ENCODE assay signal across 8 mouse cellular contexts in genomic region chr3:98336661-98337654, GRCm38 (mm10). TPM values are rescaled to one million over a fixed set of nuclear protein-coding genes. Genes with fewer than 3 reads are reported as not detected.
A peak's percentile ranks its signal among the peaks of the same experiment; 100 is the strongest.
DNase-seq lines count a peak whose midpoint lies in the region; ATAC-seq and TF ChIP-seq lines count a peak whose summit lies in the region.

No protein-coding gene starts in this region.

- H3K4me2 ChIP-seq in heart, embryonic 13.5 days, result peak overlapping the region; percentile 96; the same call in 1 of the 2 replicates
- H3K4me2 ChIP-seq in embryonic facial prominence, embryonic 11.5 days (ENCODE audit: low read depth, low read length), result no peak overlapping the region
- peak overlapping the region; percentile 98 for H3K4me2 ChIP-seq in hindbrain, postnatal 0 days (ENCODE audit: low read depth, low read length)
- H3K4me2 ChIP-seq in midbrain, embryonic 15.5 days, result peak overlapping the region; percentile 98

- H3K27ac ChIP-seq in heart, embryonic 13.5 days (replicated peaks), result no peak overlapping the region
- no peak overlapping the region for H3K27ac ChIP-seq in embryonic facial prominence, embryonic 11.5 days (replicated peaks; ENCODE audit: low read depth, low read length)
- peak overlapping the region; percentile 70 for H3K27ac ChIP-seq in hindbrain, postnatal 0 days
- H3K27ac ChIP-seq in midbrain, embryonic 15.5 days, result peak overlapping the region; percentile 38; the same call in 1 of the 2 replicates

- 87% methylated on average over 22 of the region's 22 CpGs for WGBS in heart, embryonic 13.5 days
- WGBS in embryonic facial prominence, embryonic 11.5 days, result 80% methylated on average over 22 of the region's 22 CpGs
- 43% methylated on average over 22 of the region's 22 CpGs for WGBS in hindbrain, postnatal 0 days
- 51% methylated on average over 22 of the region's 22 CpGs for WGBS in midbrain, embryonic 15.5 days

- DNase-seq in heart, postnatal 14 days, result no peak
- peak; percentile 8 for DNase-seq in embryonic facial prominence, embryonic 11.5 days (ENCODE audit: low spot score)
- DNase-seq in hindbrain, postnatal 0 days (ENCODE audit: low spot score), result peak; percentile 73
- no peak for DNase-seq in cerebellum, adult 11-12 months
- no peak for DNase-seq in heart, adult 8-10 months (ENCODE audit: low spot score)
- no peak for DNase-seq in T-cell, adult 2 months (ENCODE audit: low spot score)

- TF ChIP-seq CTCF in hindbrain, postnatal 0 days (IDR thresholded peaks at IDR 0.05; ENCODE audit: low read depth), result no peak

- H3K9me3 ChIP-seq in heart, embryonic 13.5 days, result no peaks in the 10 kb centered on the region
- no peaks in the 10 kb centered on the region for H3K9me3 ChIP-seq in embryonic facial prominence, embryonic 11.5 days (replicated peaks; ENCODE audit: control insufficient read depth, low read length)
- H3K9me3 ChIP-seq in hindbrain, postnatal 0 days (ENCODE audit: low read length), result no peaks in the 10 kb centered on the region
- H3K9me3 ChIP-seq in midbrain, embryonic 15.5 days, result no peaks in the 10 kb centered on the region

- peaks cover 18% of the 10 kb centered on the region for H3K36me3 ChIP-seq in heart, embryonic 13.5 days
- peaks cover 2% of the 10 kb centered on the region for H3K36me3 ChIP-seq in embryonic facial prominence, embryonic 11.5 days (replicated peaks; ENCODE audit: control insufficient read depth, insufficient read depth, low read depth, low read length)
- no peaks in the 10 kb centered on the region for H3K36me3 ChIP-seq in hindbrain, postnatal 0 days (ENCODE audit: insufficient read depth, low read length)
- H3K36me3 ChIP-seq in midbrain, embryonic 15.5 days (replicated peaks), result no peaks in the 10 kb centered on the region

- ATAC-seq in heart, embryonic 13.5 days (ENCODE audit: extremely low read depth, insufficient number of reproducible peaks, low FRiP score, low TSS enrichment), result no peak
- ATAC-seq in embryonic facial prominence, embryonic 11.5 days (replicated peaks; ENCODE audit: insufficient number of reproducible peaks, low FRiP score, low TSS enrichment, low read depth), result no peak
- ATAC-seq in hindbrain, postnatal 0 days, result peak; percentile 50
- ATAC-seq in midbrain, embryonic 15.5 days (replicated peaks), result peak; percentile 51

- no peaks in the 10 kb centered on the region for H3K27me3 ChIP-seq in heart, embryonic 13.5 days (replicated peaks)
- no peaks in the 10 kb centered on the region for H3K27me3 ChIP-seq in embryonic facial prominence, embryonic 11.5 days (ENCODE audit: control insufficient read depth, insufficient read depth, low read length)
- no peaks in the 10 kb centered on the region for H3K27me3 ChIP-seq in hindbrain, postnatal 0 days (ENCODE audit: insufficient read depth, low read length)
- H3K27me3 ChIP-seq in midbrain, embryonic 15.5 days (replicated peaks), result no peaks in the 10 kb centered on the region

- H3K4me1 ChIP-seq in heart, embryonic 13.5 days, result peaks cover 33% of the 10 kb centered on the region
- H3K4me1 ChIP-seq in embryonic facial prominence, embryonic 11.5 days (ENCODE audit: control insufficient read depth, insufficient read depth, low read length), result no peaks in the 10 kb centered on the region; the same call in 1 of the 2 replicates
- H3K4me1 ChIP-seq in hindbrain, postnatal 0 days (ENCODE audit: insufficient read depth, low read length), result peaks cover 16% of the 10 kb centered on the region
- H3K4me1 ChIP-seq in midbrain, embryonic 15.5 days, result peaks cover 32% of the 10 kb centered on the region

- no peak overlapping the region for H3K4me3 ChIP-seq in heart, embryonic 13.5 days
- H3K4me3 ChIP-seq in embryonic facial prominence, embryonic 11.5 days (ENCODE audit: low read depth, low read length), result no peak overlapping the region
- H3K4me3 ChIP-seq in hindbrain, postnatal 0 days (ENCODE audit: low read length), result peak overlapping the region; percentile 61
- H3K4me3 ChIP-seq in midbrain, embryonic 15.5 days, result 0 out of 2 replicates have a peak overlapping the region, but pooled peaks have one; percentile 5

- no peak overlapping the region for H3K9ac ChIP-seq in heart, embryonic 13.5 days
- H3K9ac ChIP-seq in embryonic facial prominence, embryonic 11.5 days (replicated peaks; ENCODE audit: low read length), result no peak overlapping the region; the same call in 1 of the 2 replicates
- H3K9ac ChIP-seq in hindbrain, postnatal 0 days (replicated peaks; ENCODE audit: low read length), result peak overlapping the region; percentile 28; the same call in 1 of the 2 replicates
- H3K9ac ChIP-seq in midbrain, embryonic 15.5 days, result no peak overlapping the region

- intact Hi-C loops in heart, postnatal 14 days (cut with DNase I), result no loop called here

RNA-seq across cellular contexts. Expression of gene Phgdh, which starts 2.8 kb away (rescaled TPM):
- 102 and 110 TPM in 2 replicates for polyA plus RNA-seq in heart, embryonic 13.5 days (2015; fragmentation: Nextera tagmentation; extraction: Ambion mirVana)
- total RNA-seq in heart, postnatal 14 days (2021), result 1 to 10 TPM; 4.0 to 4.6 TPM
- polyA plus RNA-seq in embryonic facial prominence, embryonic 11.5 days (2014; fragmentation: Nextera tagmentation; extraction: Ambion mirVana), result 302 and 306 TPM in 2 replicates
- total RNA-seq in hindbrain, postnatal 0 days (2014; rRNA removed), result 348 and 370 TPM in 2 replicates
- 261 and 279 TPM in 2 replicates for polyA plus RNA-seq in hindbrain, postnatal 0 days (2015; fragmentation: Nextera tagmentation; extraction: Ambion mirVana)
- 113 and 142 TPM in 2 replicates for polyA plus RNA-seq in midbrain, embryonic 15.5 days (2015; fragmentation: Nextera tagmentation; extraction: Ambion mirVana)
- 1 to 10 TPM; 1.1 to 1.8 (median 1.5) TPM for total RNA-seq in heart, adult 8-10 months (2022)

RNA-seq across cellular contexts. Expression of gene Zfp697, which starts 45.3 kb away (rescaled TPM):
- polyA plus RNA-seq in heart, embryonic 13.5 days (2015; fragmentation: Nextera tagmentation; extraction: Ambion mirVana), result 7.3 and 8.3 TPM in 2 replicates
- total RNA-seq in heart, postnatal 14 days (2021), result 1 to 10 TPM; 6.1 to 7.3 TPM
- polyA plus RNA-seq in embryonic facial prominence, embryonic 11.5 days (2014; fragmentation: Nextera tagmentation; extraction: Ambion mirVana), result 9.7 and 9.9 TPM in 2 replicates
- 29.1 and 29.6 TPM in 2 replicates for total RNA-seq in hindbrain, postnatal 0 days (2014; rRNA removed)
- polyA plus RNA-seq in hindbrain, postnatal 0 days (2015; fragmentation: Nextera tagmentation; extraction: Ambion mirVana), result 15.3 and 17.3 TPM in 2 replicates
- 19.8 TPM in 2 replicates for polyA plus RNA-seq in midbrain, embryonic 15.5 days (2015; fragmentation: Nextera tagmentation; extraction: Ambion mirVana)
- 1 to 10 TPM; 6.9 to 8.7 (median 7.4) TPM for total RNA-seq in heart, adult 8-10 months (2022)

RNA-seq across cellular contexts. Expression of gene Hmgcs2, which starts 56.7 kb away (rescaled TPM):
- 9.5 and 11.6 TPM in 2 replicates for polyA plus RNA-seq in heart, embryonic 13.5 days (2015; fragmentation: Nextera tagmentation; extraction: Ambion mirVana)
- total RNA-seq in heart, postnatal 14 days (2021), result 10 to 100 TPM; 64.9 to 70.1 TPM
- 1.7 and 2.1 TPM in 2 replicates for polyA plus RNA-seq in embryonic facial prominence, embryonic 11.5 days (2014; fragmentation: Nextera tagmentation; extraction: Ambion mirVana)
- total RNA-seq in hindbrain, postnatal 0 days (2014; rRNA removed), result 23.9 and 30.5 TPM in 2 replicates
- 40.2 and 42.2 TPM in 2 replicates for polyA plus RNA-seq in hindbrain, postnatal 0 days (2015; fragmentation: Nextera tagmentation; extraction: Ambion mirVana)
- 22.9 and 26.8 TPM in 2 replicates for polyA plus RNA-seq in midbrain, embryonic 15.5 days (2015; fragmentation: Nextera tagmentation; extraction: Ambion mirVana)
- total RNA-seq in heart, adult 8-10 months (2022), result 10 to 100 TPM in 1 of 4 experiments, 1 to 10 TPM in 3; 7.5 to 13.9 (median 9.0) TPM

Comparison
In these comparisons a context has a peak if more than half of its experiments do, and no peak if none do; other contexts are left out.
1. ATAC-seq: peak in hindbrain, postnatal 0 days (single experiment) and midbrain, embryonic 15.5 days (single experiment); none in heart, embryonic 13.5 days (single experiment) and embryonic facial prominence, embryonic 11.5 days (single experiment).
2. H3K27ac ChIP-seq: peak in hindbrain, postnatal 0 days (single experiment) and midbrain, embryonic 15.5 days (single experiment); none in heart, embryonic 13.5 days (single experiment) and embryonic facial prominence, embryonic 11.5 days (single experiment).
3. H3K4me3 ChIP-seq: peak in hindbrain, postnatal 0 days (single experiment) and midbrain, embryonic 15.5 days (single experiment); none in heart, embryonic 13.5 days (single experiment) and embryonic facial prominence, embryonic 11.5 days (single experiment).
4. DNase-seq: peak in embryonic facial prominence, embryonic 11.5 days (single experiment) and hindbrain, postnatal 0 days (single experiment); none in heart, postnatal 14 days (0 of 2), cerebellum, adult 11-12 months (single experiment), heart, adult 8-10 months (single experiment) and T-cell, adult 2 months (single experiment).